Mouse (Mus musculus) limb, embryonic 15.5 days (tissue): ENCODE results near the gene Trex1. TPM values are rescaled to one million over a fixed set of nuclear protein-coding genes. Genes with fewer than 3 reads are reported as not detected.
A peak's percentile ranks its signal among the peaks of the same experiment; 100 is the strongest.

Experiments used
- ATAC-seq: fragments of 200-750 bp; cut with Nextera tagmentation; 2 replicates; pipeline ENCODE4 v1.8.0; 2017; ENCODE audit warnings: low read depth, moderate TSS enrichment; ENCODE audit not compliant: insufficient number of reproducible peaks, low FRiP score, low TSS enrichment
- H3K27ac ChIP-seq: fragments of 300-500 bp; sonication (generic); 2 replicates; pipeline ENCODE4 v1.5.1; 2015; ENCODE audit warnings: moderate library complexity, mild to moderate bottlenecking, inconsistent platforms
- H3K27me3 ChIP-seq: fragments of 300-500 bp; sonication (generic); 2 replicates; pipeline ENCODE4 v1.6.1; 2015; ENCODE audit warnings: inconsistent platforms
- H3K36me3 ChIP-seq: fragments of 300-500 bp; sonication (generic); 2 replicates; pipeline ENCODE4 v1.6.1; 2015; ENCODE audit warnings: inconsistent platforms
- H3K4me1 ChIP-seq: fragments of 300-500 bp; sonication (generic); 2 replicates; pipeline ENCODE4 v1.6.1; 2015; ENCODE audit warnings: inconsistent platforms
- H3K4me2 ChIP-seq: fragments of 300-500 bp; sonication (generic); 2 replicates; pipeline ENCODE4 v1.6.1; 2015; ENCODE audit warnings: mild to moderate bottlenecking, inconsistent platforms
- H3K4me3 ChIP-seq: fragments of 300-500 bp; sonication (generic); 2 replicates; pipeline ENCODE4 v1.5.1; 2015; ENCODE audit warnings: mild to moderate bottlenecking, inconsistent platforms
- H3K9ac ChIP-seq: fragments of 300-500 bp; sonication (generic); 2 replicates; pipeline ENCODE4 v1.6.1; 2015; ENCODE audit warnings: inconsistent platforms
- H3K9me3 ChIP-seq: fragments of 300-500 bp; sonication (generic); 2 replicates; pipeline ENCODE4 v1.6.1; 2016; ENCODE audit warnings: inconsistent platforms
- WGBS: fragments of 180-500 bp; shearing (Covaris S2); methylation state at CpG from one replicate; pipeline ENCODE4 v1.1.7; 2015; 5-methylcytosine and 5-hydroxymethylcytosine counted together
- polyA plus RNA-seq: library from polyadenylated mRNA; unstranded; fragments of >200 nt; fragmentation: Nextera tagmentation; extraction: Ambion mirVana; gene quantifications from 2 replicates; pipeline ENCODE4 v1.2.1, GENCODE M21; 2015

The Trex1 gene
- polyA plus RNA-seq, 1 experiment from 2014 or later, result 16.0 TPM

- Histone ChIP-seq H3K4me2 (no peak overlapping the region), H3K27ac (no peak overlapping the region), H3K4me1 (peaks cover 35% of the 10 kb centered on the region), H3K27me3 (no peaks in the 10 kb centered on the region), H3K36me3 (peaks cover 56% of the 10 kb centered on the region), H3K4me3 (no peak overlapping the region), H3K9me3 (no peaks in the 10 kb centered on the region), H3K9ac (no peak overlapping the region)
- WGBS, result 92% methylated on average over 17 of the region's 17 CpGs
- ATAC-seq, result no peak
Measured at GRCm38 (mm10) chr9:109056081-109056690, 3.3 kb downstream of the Trex1 start.

- Histone ChIP-seq H3K4me3 (peak overlapping the region; percentile 22), H3K27me3 (no peaks in the 10 kb centered on the region), H3K4me2 (peak overlapping the region; percentile 29), H3K9ac (0 out of 2 replicates have a peak overlapping the region, but pooled peaks have one; percentile 20), H3K36me3 (peaks cover 50% of the 10 kb centered on the region), H3K9me3 (no peaks in the 10 kb centered on the region), H3K27ac (peak overlapping the region; percentile 69), H3K4me1 (peaks cover 35% of the 10 kb centered on the region)
- WGBS, result 85% methylated on average over 12 of the region's 12 CpGs
- no peak for ATAC-seq
Measured at GRCm38 (mm10) chr9:109055271-109056030, 4.1 kb downstream of the Trex1 start.

- ATAC-seq, result peak; percentile 50
Measured at GRCm38 (mm10) chr9:109054712-109055111, 4.8 kb downstream of the Trex1 start.

GRCm38 (mm10) chr9:109053851-109054250 lies 5.7 kb downstream of the Trex1 start:
- no peak overlapping the region for H3K4me2 ChIP-seq
- peaks cover 55% of the 10 kb centered on the region for H3K36me3 ChIP-seq
- no peak overlapping the region for H3K4me3 ChIP-seq
- no peak for ATAC-seq
- no peaks in the 10 kb centered on the region for H3K27me3 ChIP-seq
- H3K9ac ChIP-seq, result no peak overlapping the region
- H3K4me1 ChIP-seq, result peaks cover 26% of the 10 kb centered on the region
- H3K9me3 ChIP-seq, result no peaks in the 10 kb centered on the region
- WGBS, result 63% methylated on average over 6 of the region's 6 CpGs
- peak overlapping the region; percentile 54; the same call in 1 of the 2 replicates for H3K27ac ChIP-seq

More at GRCm38 (mm10) chr9:109054712-109055111, 4.8 kb downstream of the Trex1 start:
- no peaks in the 10 kb centered on the region for H3K27me3 ChIP-seq
- H3K4me2 ChIP-seq, result peak overlapping the region; percentile 29
- H3K36me3 ChIP-seq, result peaks cover 52% of the 10 kb centered on the region
- peaks cover 33% of the 10 kb centered on the region for H3K4me1 ChIP-seq
- 0 out of 2 replicates have a peak overlapping the region, but pooled peaks have one; percentile 20 for H3K9ac ChIP-seq
- peak overlapping the region; percentile 69 for H3K27ac ChIP-seq
- H3K4me3 ChIP-seq, result peak overlapping the region; percentile 22
- WGBS, result 4% methylated on average over 7 of the region's 7 CpGs
- H3K9me3 ChIP-seq, result no peaks in the 10 kb centered on the region

GRCm38 (mm10) chr9:109053366-109053765 lies 6.2 kb downstream of the Trex1 start:
- peaks cover 21% of the 10 kb centered on the region for H3K4me1 ChIP-seq
- no peak for ATAC-seq
- peaks cover 56% of the 10 kb centered on the region for H3K36me3 ChIP-seq
- no peak overlapping the region for H3K4me2 ChIP-seq
- no peak overlapping the region for H3K4me3 ChIP-seq
- no peak overlapping the region for H3K27ac ChIP-seq
- H3K27me3 ChIP-seq, result no peaks in the 10 kb centered on the region
- no peaks in the 10 kb centered on the region for H3K9me3 ChIP-seq
- H3K9ac ChIP-seq, result no peak overlapping the region
- 84% methylated on average over 3 of the region's 3 CpGs for WGBS

- Histone ChIP-seq H3K4me3 (no peak overlapping the region), H3K36me3 (peaks cover 53% of the 10 kb centered on the region), H3K27ac (0 out of 2 replicates have a peak overlapping the region, but pooled peaks have one; percentile 38), H3K9ac (no peak overlapping the region), H3K9me3 (no peaks in the 10 kb centered on the region), H3K27me3 (no peaks in the 10 kb centered on the region), H3K4me1 (peaks cover 16% of the 10 kb centered on the region; the same call in 1 of the 2 replicates), H3K4me2 (no peak overlapping the region)
- 90% methylated on average over 9 of the region's 9 CpGs for WGBS
- ATAC-seq, result no peak
Measured at GRCm38 (mm10) chr9:109052490-109053260, 6.9 kb downstream of the Trex1 start.

- ATAC-seq, result no peak
- H3K4me3 ChIP-seq, result no peak overlapping the region
- peaks cover 14% of the 10 kb centered on the region; the same call in 1 of the 2 replicates for H3K4me1 ChIP-seq
- peaks cover 45% of the 10 kb centered on the region for H3K36me3 ChIP-seq
- no peak overlapping the region for H3K4me2 ChIP-seq
- no peaks in the 10 kb centered on the region for H3K9me3 ChIP-seq
- no peaks in the 10 kb centered on the region for H3K27me3 ChIP-seq
- no peak overlapping the region for H3K9ac ChIP-seq
- 88% methylated on average over 10 of the region's 10 CpGs for WGBS
- H3K27ac ChIP-seq, result no peak overlapping the region
Measured at GRCm38 (mm10) chr9:109051651-109052489, 7.7 kb downstream of the Trex1 start.

GRCm38 (mm10) chr9:109051011-109051501 lies 8.5 kb downstream of the Trex1 start:
- no peaks in the 10 kb centered on the region for H3K9me3 ChIP-seq
- H3K36me3 ChIP-seq, result peaks cover 41% of the 10 kb centered on the region
- no peak overlapping the region for H3K4me2 ChIP-seq
- no peaks in the 10 kb centered on the region for H3K27me3 ChIP-seq
- H3K4me1 ChIP-seq, result peaks cover 14% of the 10 kb centered on the region; the same call in 1 of the 2 replicates
- no peak overlapping the region for H3K27ac ChIP-seq
- no peak for ATAC-seq
- 92% methylated on average over 13 of the region's 13 CpGs for WGBS
- no peak overlapping the region for H3K4me3 ChIP-seq
- no peak overlapping the region for H3K9ac ChIP-seq

- no peaks in the 10 kb centered on the region for H3K27me3 ChIP-seq
- no peak overlapping the region for H3K4me3 ChIP-seq
- no peak overlapping the region for H3K4me2 ChIP-seq
- H3K9me3 ChIP-seq, result no peaks in the 10 kb centered on the region
- no peak overlapping the region for H3K27ac ChIP-seq
- H3K4me1 ChIP-seq, result peaks cover 14% of the 10 kb centered on the region; the same call in 1 of the 2 replicates
- peaks cover 38% of the 10 kb centered on the region for H3K36me3 ChIP-seq
- 84% methylated on average over 3 of the region's 3 CpGs for WGBS
- ATAC-seq, result no peak
- H3K9ac ChIP-seq, result no peak overlapping the region
Measured at GRCm38 (mm10) chr9:109050674-109050997, 8.9 kb downstream of the Trex1 start.

GRCm38 (mm10) chr9:109049996-109050673 lies 9.4 kb downstream of the Trex1 start:
- Histone ChIP-seq H3K4me1 (peaks cover 10% of the 10 kb centered on the region; the same call in 1 of the 2 replicates), H3K4me2 (no peak overlapping the region), H3K9me3 (no peaks in the 10 kb centered on the region), H3K27ac (no peak overlapping the region), H3K27me3 (no peaks in the 10 kb centered on the region), H3K9ac (no peak overlapping the region), H3K4me3 (no peak overlapping the region), H3K36me3 (peaks cover 39% of the 10 kb centered on the region)
- WGBS, result 85% methylated on average over 9 of the region's 9 CpGs
- ATAC-seq, result no peak
